Mouse (Mus musculus): ENCODE results near the gene Taf3.

DNA sequence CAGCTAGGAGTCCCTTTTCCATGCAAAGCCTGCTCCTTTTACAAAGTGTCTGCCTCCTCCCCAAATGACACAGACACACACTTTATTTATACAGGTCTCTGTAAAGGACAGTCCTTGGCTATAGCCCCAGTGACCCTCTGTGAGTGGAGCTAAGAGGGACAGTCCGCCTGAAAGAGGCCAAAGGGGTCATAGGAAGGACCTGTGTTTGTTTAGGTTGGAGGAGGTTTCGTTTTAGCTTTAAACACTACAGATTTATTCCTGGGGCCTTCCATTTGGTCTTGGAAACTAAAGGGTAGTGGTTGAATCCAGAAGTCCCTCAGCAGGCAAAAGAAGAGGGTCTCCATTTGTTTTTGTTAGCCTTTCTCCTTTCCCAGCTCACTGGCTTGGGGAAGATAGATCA lies 174.6 kb downstream of the Taf3 start:
- TF ChIP-seq CTCF (IDR thresholded peaks at IDR 0.05) = no peak
- no peak for TF ChIP-seq POLR2A (IDR thresholded peaks at IDR 0.05; ENCODE audit: insufficient read depth, low read depth, low read length)
- TF ChIP-seq EP300 (IDR thresholded peaks at IDR 0.05; ENCODE audit: insufficient read depth, low read depth, low read length) = no peak
